Mouse (Mus musculus) ES-Bruce4 (cell line): ENCODE results near the gene Nmnat2. TPM values are rescaled to one million over a fixed set of nuclear protein-coding genes. Genes with fewer than 3 reads are reported as not detected.

Experiments used
- H3K27ac ChIP-seq: 2 replicates; pipeline ENCODE4 v1.5.1; 2012; ENCODE audit warnings: low read length, inconsistent platforms; ENCODE audit not compliant: insufficient read depth
- H3K27me3 ChIP-seq: 2 replicates; pipeline ENCODE4 v1.6.1; 2012; ENCODE audit warnings: mild to moderate bottlenecking, low read length, inconsistent platforms; ENCODE audit not compliant: control insufficient read depth, poor library complexity, insufficient read depth, severe bottlenecking
- H3K36me3 ChIP-seq: 2 replicates; pipeline ENCODE4 v1.6.1; 2012; ENCODE audit warnings: inconsistent platforms, mild to moderate bottlenecking, low read length, moderate library complexity; ENCODE audit not compliant: control insufficient read depth, poor library complexity, insufficient read depth, severe bottlenecking
- H3K4me1 ChIP-seq: one replicate; pipeline ENCODE4 v1.8.1; 2011; ENCODE audit warnings: low read length; ENCODE audit not compliant: control insufficient read depth, insufficient read depth
- H3K4me3 ChIP-seq: 2 replicates; pipeline ENCODE4 v1.5.1; 2011; ENCODE audit warnings: low read depth, mild to moderate bottlenecking, low read length
- H3K9ac ChIP-seq: 2 replicates; pipeline ENCODE4 v1.6.1; 2012; ENCODE audit warnings: low read depth, mild to moderate bottlenecking, inconsistent platforms; ENCODE audit not compliant: poor library complexity, severe bottlenecking
- H3K9me3 ChIP-seq: replicated peaks from 2 replicates; pipeline ENCODE4 v1.6.1; 2012; ENCODE audit warnings: mild to moderate bottlenecking, low read length, inconsistent platforms; ENCODE audit not compliant: control insufficient read depth, poor library complexity, insufficient read depth, severe bottlenecking
- CTCF ChIP-seq: IDR thresholded peaks from one replicate; pipeline ENCODE4 v1.8.1; 2011; ENCODE audit warnings: low read depth, low read length
- EP300 ChIP-seq: IDR thresholded peaks from 2 replicates; pipeline ENCODE4 v1.6.1; 2011; ENCODE audit warnings: low read depth, low read length; ENCODE audit not compliant: insufficient read depth
- POLR2A ChIP-seq: IDR thresholded peaks from one replicate; pipeline ENCODE4 v1.8.1; 2011; ENCODE audit warnings: low read length; ENCODE audit not compliant: insufficient read depth
- polyA plus RNA-seq: library from polyadenylated mRNA; stranded (reverse); fragments of >200 nt; gene quantifications from 2 replicates; pipeline ENCODE4 v1.2.4, GENCODE M21; 2011; ENCODE audit warnings: low read depth; ENCODE audit not compliant: missing spikeins, insufficient read depth, insufficient read length

Nmnat2 gene
- polyA plus RNA-seq, 1 experiment = 35.6 TPM

DNA sequence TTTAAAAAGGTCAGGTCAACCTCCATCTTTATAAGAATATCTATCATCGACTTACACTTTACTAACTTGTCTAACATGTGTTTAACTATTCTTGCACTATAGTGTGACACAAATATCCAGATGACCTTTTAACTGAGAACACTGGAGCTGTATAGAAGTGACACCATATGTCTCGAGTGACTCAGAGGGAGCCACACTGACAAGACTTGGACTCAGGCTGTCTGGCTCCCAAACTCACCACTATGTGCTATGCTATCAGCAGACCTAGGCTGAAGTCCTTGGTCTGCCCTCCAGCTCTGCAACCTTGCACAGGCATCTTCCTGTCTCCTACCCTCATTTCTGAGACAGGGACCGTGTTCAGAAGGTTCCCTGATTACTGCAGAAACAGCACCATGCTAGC, 209.0 kb downstream of the Nmnat2 start:
- H3K4me3 ChIP-seq = no peak overlapping the region
- H3K9me3 ChIP-seq = no peaks in the 10 kb centered on the region
- H3K27ac ChIP-seq = no peak overlapping the region
- no peak overlapping the region for H3K9ac ChIP-seq
- no peaks in the 10 kb centered on the region for H3K4me1 ChIP-seq
- H3K36me3 ChIP-seq = no peaks in the 10 kb centered on the region
- TF ChIP-seq POLR2A (no peak), EP300 (no peak), CTCF (no peak)
- no peaks in the 10 kb centered on the region for H3K27me3 ChIP-seq

DNA sequence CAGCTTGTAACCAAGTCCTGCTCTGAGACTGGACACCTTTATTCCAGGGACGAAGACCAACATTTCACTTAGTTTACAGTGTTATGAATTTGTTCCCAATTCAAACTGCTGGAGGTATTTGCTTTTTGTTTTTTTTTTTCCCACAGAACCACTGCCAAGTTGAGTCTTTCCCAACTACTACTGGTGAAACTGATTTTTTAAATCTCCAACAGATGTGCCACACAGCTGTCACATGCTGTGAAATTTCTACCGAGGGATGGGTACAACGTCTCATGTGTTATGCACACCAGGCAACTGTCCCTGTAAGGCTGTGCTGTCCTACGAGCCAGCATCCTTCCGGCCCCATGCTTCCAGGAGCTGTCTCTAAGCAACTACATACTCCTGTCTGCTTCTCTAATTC, 213.5 kb downstream of the Nmnat2 start:
- Histone ChIP-seq H3K4me3 (no peak overlapping the region), H3K4me1 (no peaks in the 10 kb centered on the region), H3K36me3 (no peaks in the 10 kb centered on the region), H3K9me3 (no peaks in the 10 kb centered on the region), H3K27ac (no peak overlapping the region), H3K27me3 (no peaks in the 10 kb centered on the region), H3K9ac (no peak overlapping the region)
- TF ChIP-seq EP300 = no peak

Other genes starting within 250 kb of the Nmnat2 start
- gene Apobec4, start 204.4 kb upstream of the Nmnat2 start, polyA plus RNA-seq = not detected in 2 replicates
- 3.0 and 5.4 TPM in 2 replicates for gene Rgl1, start 188.6 kb upstream of the Nmnat2 start, polyA plus RNA-seq
- gene Arpc5, start 188.5 kb upstream of the Nmnat2 start, polyA plus RNA-seq = 108 and 113 TPM in 2 replicates
- 1.4 and 1.6 TPM in 2 replicates for gene Ncf2, start 154.8 kb upstream of the Nmnat2 start, polyA plus RNA-seq
- 144 and 156 TPM in 2 replicates for gene Smg7, start 52.3 kb upstream of the Nmnat2 start, polyA plus RNA-seq
- gene Lamc2, start 231.5 kb downstream of the Nmnat2 start, polyA plus RNA-seq = 46.1 TPM in 2 replicates